Mouse (Mus musculus): ENCODE results near the gene Aff1. TPM values are rescaled to one million over a fixed set of nuclear protein-coding genes. Genes with fewer than 3 reads are reported as not detected.

Aff1 gene
- polyA plus RNA-seq, 1 experiment from 2014 or later = 7.1 TPM

DNA sequence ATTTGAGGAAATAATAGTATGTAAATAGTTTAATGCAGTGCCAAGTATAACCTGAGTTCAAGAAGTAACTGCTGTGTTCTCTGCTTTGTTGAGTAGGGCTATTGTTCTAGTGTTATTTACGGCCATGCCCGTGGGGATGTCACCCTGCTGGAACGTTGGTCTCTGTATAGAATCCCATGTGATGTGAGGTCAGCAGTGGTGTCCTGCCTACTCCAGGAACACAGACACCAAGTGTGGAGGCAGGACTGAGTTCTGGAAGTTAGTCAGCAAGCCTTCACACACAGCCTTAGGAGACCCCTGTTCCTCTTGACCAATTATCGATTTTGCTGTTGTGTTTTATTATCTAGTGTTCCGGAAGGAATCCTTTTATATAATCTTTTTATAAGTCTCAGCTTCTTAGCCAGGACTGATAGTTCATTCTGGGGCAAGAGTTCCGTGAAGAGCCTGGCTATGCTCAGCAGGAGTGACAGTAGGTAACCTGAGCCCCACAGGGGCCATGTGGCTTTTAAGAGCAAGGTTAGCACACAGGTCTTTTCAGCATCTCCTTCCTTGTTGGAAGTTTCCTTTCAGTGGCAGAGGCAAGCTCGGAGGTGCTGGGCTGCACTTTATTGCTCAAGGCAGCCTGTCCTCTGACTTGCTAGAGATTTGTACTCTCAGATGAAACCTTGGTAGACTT, 115.6 kb downstream of the Aff1 start:
- H3K4me2 ChIP-seq (ENCODE audit: low read depth, low read length, severe bottlenecking) = no peak overlapping the region
- DNase-seq (ENCODE audit: low spot score) (no peak), ATAC-seq (replicated peaks; ENCODE audit: low FRiP score) (no peak)
- H3K36me3 ChIP-seq (ENCODE audit: control insufficient read depth, insufficient read depth, low read length) = no peaks in the 10 kb centered on the region
- H3K4me1 ChIP-seq (replicated peaks; ENCODE audit: control insufficient read depth, insufficient read depth, low read length) = 0 out of 2 replicates have a peak, but pooled peaks cover 4% of the 10 kb centered on the region
- no peak overlapping the region for H3K4me3 ChIP-seq (ENCODE audit: low read depth, low read length)
- H3K27ac ChIP-seq (ENCODE audit: low read depth, low read length) = no peak overlapping the region
- H3K27me3 ChIP-seq (ENCODE audit: control insufficient read depth, insufficient read depth, low read length) = no peaks in the 10 kb centered on the region
- WGBS = 62% methylated on average over 7 of the region's 7 CpGs
- H3K9ac ChIP-seq (ENCODE audit: low read length) = no peak overlapping the region
- H3K9me3 ChIP-seq (ENCODE audit: control insufficient read depth, low read length) = no peaks in the 10 kb centered on the region

DNA sequence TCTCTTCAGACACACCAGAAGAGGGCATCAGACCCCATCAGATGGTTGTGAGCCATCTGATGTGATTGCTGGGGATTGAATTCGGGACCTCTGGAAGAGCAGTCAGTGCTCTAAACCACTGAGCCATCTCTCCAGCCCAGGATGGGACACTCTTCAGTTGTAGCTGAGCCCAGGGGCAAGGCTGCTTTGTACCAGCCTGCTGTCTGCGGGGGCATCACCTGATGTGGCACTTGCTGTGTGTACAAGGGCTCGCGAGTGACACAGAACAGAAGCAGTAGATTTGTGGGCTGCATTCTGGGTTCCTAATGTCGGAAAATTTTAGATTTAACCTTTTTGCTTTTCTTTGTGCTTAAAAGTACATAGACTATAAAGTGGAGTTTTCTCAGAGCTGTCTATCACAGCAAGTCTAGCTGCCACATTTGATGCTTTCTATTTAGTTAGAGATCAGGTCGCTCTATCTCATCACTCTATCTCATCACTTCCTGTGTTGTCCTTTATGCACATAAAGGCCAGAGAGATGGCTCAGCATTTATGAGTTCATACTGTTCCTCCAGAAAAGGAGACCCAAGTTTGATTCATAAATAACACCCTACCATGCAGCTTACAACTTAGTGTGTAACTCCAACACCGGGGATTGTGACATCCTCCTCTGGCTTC, 117.6 kb downstream of the Aff1 start:
- H3K4me3 ChIP-seq (ENCODE audit: low read depth, low read length) = no peak overlapping the region
- H3K4me1 ChIP-seq (replicated peaks; ENCODE audit: control insufficient read depth, insufficient read depth, low read length) = 0 out of 2 replicates have a peak, but pooled peaks cover 2% of the 10 kb centered on the region
- DNase-seq (ENCODE audit: low spot score) (no peak), ATAC-seq (replicated peaks; ENCODE audit: low FRiP score) (no peak)
- H3K27me3 ChIP-seq (ENCODE audit: control insufficient read depth, insufficient read depth, low read length) = no peaks in the 10 kb centered on the region
- H3K27ac ChIP-seq (ENCODE audit: low read depth, low read length) = no peak overlapping the region
- no peak overlapping the region for H3K4me2 ChIP-seq (ENCODE audit: low read depth, low read length, severe bottlenecking)
- H3K9ac ChIP-seq (ENCODE audit: low read length) = no peak overlapping the region
- H3K36me3 ChIP-seq (ENCODE audit: control insufficient read depth, insufficient read depth, low read length) = no peaks in the 10 kb centered on the region
- 93% methylated on average over 7 of the region's 7 CpGs for WGBS
- no peaks in the 10 kb centered on the region for H3K9me3 ChIP-seq (ENCODE audit: control insufficient read depth, low read length)

DNA sequence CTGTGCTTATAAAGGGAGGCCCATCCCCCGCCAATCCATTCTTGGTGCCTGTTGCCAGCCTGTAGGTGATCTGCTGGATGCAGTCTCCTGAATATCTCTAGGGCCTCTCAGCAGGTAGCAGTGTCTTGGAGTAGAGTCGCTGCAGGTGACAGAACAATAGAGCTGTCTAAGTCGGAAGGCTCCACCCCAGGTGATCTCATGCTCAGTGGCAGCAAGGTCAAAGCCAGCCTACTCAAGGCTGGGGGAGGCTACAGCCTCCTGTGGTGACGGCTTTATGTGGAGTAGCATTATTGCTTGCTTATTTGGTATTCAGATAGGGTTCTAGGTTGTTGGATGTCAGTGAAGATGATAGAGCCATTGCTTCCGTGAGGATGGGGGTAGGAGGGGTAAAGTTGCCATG, 121.1 kb downstream of the Aff1 start:
- no peak overlapping the region for H3K4me2 ChIP-seq (ENCODE audit: low read depth, low read length, severe bottlenecking)
- no peaks in the 10 kb centered on the region for H3K9me3 ChIP-seq (ENCODE audit: control insufficient read depth, low read length)
- DNase-seq (ENCODE audit: low spot score) (no peak), ATAC-seq (replicated peaks; ENCODE audit: low FRiP score) (no peak)
- H3K4me1 ChIP-seq (replicated peaks; ENCODE audit: control insufficient read depth, insufficient read depth, low read length) = 0 out of 2 replicates have a peak, but pooled peaks cover 2% of the 10 kb centered on the region
- H3K27me3 ChIP-seq (ENCODE audit: control insufficient read depth, insufficient read depth, low read length) = no peaks in the 10 kb centered on the region
- H3K4me3 ChIP-seq (ENCODE audit: low read depth, low read length) = no peak overlapping the region
- no peaks in the 10 kb centered on the region for H3K36me3 ChIP-seq (ENCODE audit: control insufficient read depth, insufficient read depth, low read length)
- 66% methylated on average over 5 of the region's 5 CpGs for WGBS
- no peak overlapping the region for H3K9ac ChIP-seq (ENCODE audit: low read length)
- H3K27ac ChIP-seq (ENCODE audit: low read depth, low read length) = no peak overlapping the region

DNA sequence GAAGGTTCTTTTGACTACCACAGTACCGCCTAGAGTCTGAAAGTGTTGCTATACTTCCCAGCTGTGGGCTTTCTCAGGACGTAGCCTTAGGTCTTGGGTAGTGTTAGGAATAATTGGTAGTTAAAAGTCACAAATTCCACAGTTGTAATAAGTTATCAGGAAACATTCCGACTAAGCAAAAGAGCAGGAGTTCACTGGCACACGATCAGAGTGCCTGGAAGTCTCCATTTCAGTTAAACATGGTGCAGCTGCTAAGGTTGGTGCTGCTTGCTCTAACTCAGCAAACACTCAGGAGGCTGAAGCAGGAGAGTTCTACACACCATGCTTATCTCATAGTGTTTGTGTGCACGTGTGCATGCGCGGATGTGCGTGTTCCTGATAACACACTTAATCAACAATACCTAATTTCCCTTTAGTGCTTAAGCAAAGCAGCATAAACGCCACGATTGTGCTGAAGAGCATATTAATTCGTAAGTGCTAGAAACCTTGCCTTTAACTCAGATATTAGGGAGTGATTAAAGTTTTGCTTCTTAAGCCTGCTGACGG, 121.9 kb downstream of the Aff1 start:
- no peaks in the 10 kb centered on the region for H3K9me3 ChIP-seq (ENCODE audit: control insufficient read depth, low read length)
- H3K27ac ChIP-seq (ENCODE audit: low read depth, low read length) = no peak overlapping the region
- no peaks in the 10 kb centered on the region for H3K27me3 ChIP-seq (ENCODE audit: control insufficient read depth, insufficient read depth, low read length)
- 0 out of 2 replicates have a peak, but pooled peaks cover 2% of the 10 kb centered on the region for H3K4me1 ChIP-seq (replicated peaks; ENCODE audit: control insufficient read depth, insufficient read depth, low read length)
- H3K36me3 ChIP-seq (ENCODE audit: control insufficient read depth, insufficient read depth, low read length) = no peaks in the 10 kb centered on the region
- no peak overlapping the region for H3K9ac ChIP-seq (ENCODE audit: low read length)
- no peak overlapping the region for H3K4me3 ChIP-seq (ENCODE audit: low read depth, low read length)
- 92% methylated on average over 12 of the region's 12 CpGs for WGBS
- DNase-seq (ENCODE audit: low spot score) (no peak), ATAC-seq (replicated peaks; ENCODE audit: low FRiP score) (no peak)
- H3K4me2 ChIP-seq (ENCODE audit: low read depth, low read length, severe bottlenecking) = no peak overlapping the region

DNA sequence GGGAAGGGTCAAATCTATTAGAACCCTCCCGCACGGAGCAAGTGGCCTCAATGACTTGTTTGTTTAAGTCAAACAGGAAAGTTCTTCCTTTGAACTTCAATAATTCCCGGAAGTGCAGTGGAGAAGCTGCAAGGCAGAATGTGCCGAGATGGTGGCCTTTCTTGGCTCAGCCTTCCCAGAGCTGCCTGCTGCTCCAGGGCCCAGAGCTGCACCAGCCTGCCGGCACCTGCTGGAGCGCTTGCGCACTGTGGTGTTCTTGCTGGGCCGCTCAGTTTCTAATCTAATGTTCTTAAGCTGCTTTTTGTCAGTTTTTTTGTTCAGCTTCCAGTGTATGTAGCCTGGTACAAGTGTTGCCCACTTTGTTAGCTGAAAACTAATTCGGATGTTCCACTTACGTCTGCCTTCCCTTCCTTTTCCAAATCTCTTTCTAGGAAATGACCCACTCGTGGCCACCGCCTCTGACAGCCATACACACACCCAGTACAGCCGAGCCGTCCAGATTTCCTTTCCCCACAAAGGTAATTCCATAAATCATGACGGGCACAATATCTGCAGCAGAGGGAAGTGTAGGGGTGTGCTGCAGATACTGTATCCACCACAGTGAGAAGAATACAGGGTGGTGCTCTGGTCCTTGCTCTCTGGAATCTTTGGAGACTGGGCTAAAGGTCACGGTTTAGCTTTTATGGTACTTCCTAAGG, 122.5 kb downstream of the Aff1 start:
- H3K9me3 ChIP-seq (ENCODE audit: control insufficient read depth, low read length) = no peaks in the 10 kb centered on the region
- H3K4me2 ChIP-seq (ENCODE audit: low read depth, low read length, severe bottlenecking) = no peak overlapping the region
- H3K4me1 ChIP-seq (replicated peaks; ENCODE audit: control insufficient read depth, insufficient read depth, low read length) = 0 out of 2 replicates have a peak, but pooled peaks cover 2% of the 10 kb centered on the region
- H3K9ac ChIP-seq (ENCODE audit: low read length) = no peak overlapping the region
- ATAC-seq (replicated peaks; ENCODE audit: low FRiP score) (no peak), DNase-seq (ENCODE audit: low spot score) (no peak)
- no peak overlapping the region for H3K4me3 ChIP-seq (ENCODE audit: low read depth, low read length)
- H3K27ac ChIP-seq (ENCODE audit: low read depth, low read length) = no peak overlapping the region
- no peaks in the 10 kb centered on the region for H3K27me3 ChIP-seq (ENCODE audit: control insufficient read depth, insufficient read depth, low read length)
- no peaks in the 10 kb centered on the region for H3K36me3 ChIP-seq (ENCODE audit: control insufficient read depth, insufficient read depth, low read length)
- WGBS = 72% methylated on average over 16 of the region's 16 CpGs

DNA sequence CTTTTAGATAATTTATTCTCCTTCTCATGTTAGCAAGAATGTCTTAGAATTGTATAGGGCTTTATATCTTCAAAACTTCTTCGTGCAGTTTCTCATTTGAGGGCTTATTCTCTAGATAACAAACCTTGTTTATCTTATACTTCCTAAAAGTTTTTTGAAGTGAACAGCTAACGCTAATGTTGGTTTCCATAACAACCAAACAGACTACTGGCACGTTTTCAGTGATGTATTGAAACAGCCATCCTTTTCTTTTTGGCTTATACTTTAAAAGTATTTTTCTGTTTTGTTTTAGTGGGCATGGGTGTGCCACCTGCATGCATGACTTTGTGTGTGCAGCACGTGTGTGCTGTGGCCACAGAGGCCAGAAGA, 123.1 kb downstream of the Aff1 start:
- H3K4me2 ChIP-seq (ENCODE audit: low read depth, low read length, severe bottlenecking) = no peak overlapping the region
- no peak overlapping the region for H3K27ac ChIP-seq (ENCODE audit: low read depth, low read length)
- WGBS = 71% methylated on average over 4 of the region's 4 CpGs
- H3K9ac ChIP-seq (ENCODE audit: low read length) = no peak overlapping the region
- DNase-seq (ENCODE audit: low spot score) (no peak), ATAC-seq (replicated peaks; ENCODE audit: low FRiP score) (no peak)
- no peak overlapping the region for H3K4me3 ChIP-seq (ENCODE audit: low read depth, low read length)
- H3K36me3 ChIP-seq (ENCODE audit: control insufficient read depth, insufficient read depth, low read length) = no peaks in the 10 kb centered on the region
- 0 out of 2 replicates have a peak, but pooled peaks cover 2% of the 10 kb centered on the region for H3K4me1 ChIP-seq (replicated peaks; ENCODE audit: control insufficient read depth, insufficient read depth, low read length)
- no peaks in the 10 kb centered on the region for H3K27me3 ChIP-seq (ENCODE audit: control insufficient read depth, insufficient read depth, low read length)
- H3K9me3 ChIP-seq (ENCODE audit: control insufficient read depth, low read length) = no peaks in the 10 kb centered on the region

DNA sequence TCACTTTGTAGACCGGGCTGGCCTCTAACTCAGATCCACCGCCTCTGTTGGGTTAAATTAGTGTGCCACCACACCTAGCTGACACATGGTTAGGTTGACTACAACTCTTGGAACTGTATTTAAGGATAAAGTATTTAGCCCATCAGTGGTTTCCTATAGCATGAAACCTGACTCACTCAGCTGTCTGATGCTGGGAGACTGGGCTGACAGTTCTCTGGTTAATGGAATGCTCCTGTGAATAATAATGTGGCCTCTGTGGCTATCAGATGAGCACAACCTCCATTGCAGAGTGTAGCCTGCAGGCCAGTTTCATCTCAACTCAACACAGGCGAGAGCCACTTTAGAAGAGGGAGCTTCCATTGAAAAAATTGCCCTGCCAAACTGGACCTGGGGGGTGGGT, 124.5 kb downstream of the Aff1 start:
- no peak overlapping the region for H3K9ac ChIP-seq (ENCODE audit: low read length)

DNA sequence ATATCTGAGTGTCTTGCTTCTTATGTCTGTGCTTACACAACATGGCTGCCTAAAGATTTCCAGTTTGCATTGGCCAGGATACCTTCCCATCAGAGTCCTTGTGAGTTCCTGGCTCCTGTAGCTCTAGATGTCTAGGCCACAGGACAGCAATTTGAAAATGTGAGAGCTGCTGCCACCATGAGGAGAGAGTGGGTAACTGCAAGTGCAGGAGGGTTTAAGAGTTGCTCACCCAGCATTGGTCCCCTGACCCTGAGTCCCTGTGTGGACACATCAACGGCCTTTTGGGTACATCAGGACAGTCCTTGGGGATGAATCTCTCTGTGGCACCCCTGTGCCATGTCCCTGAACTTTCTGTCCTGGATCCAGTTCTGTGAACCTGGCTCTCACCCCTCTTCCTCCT, 125.6 kb downstream of the Aff1 start:
- no peaks in the 10 kb centered on the region for H3K27me3 ChIP-seq (ENCODE audit: control insufficient read depth, insufficient read depth, low read length)
- H3K9ac ChIP-seq (ENCODE audit: low read length) = no peak overlapping the region
- H3K4me3 ChIP-seq (ENCODE audit: low read depth, low read length) = no peak overlapping the region
- ATAC-seq (replicated peaks; ENCODE audit: low FRiP score) (peak; percentile 51), DNase-seq (ENCODE audit: low spot score) (peak; percentile 84)
- no peaks in the 10 kb centered on the region for H3K9me3 ChIP-seq (ENCODE audit: control insufficient read depth, low read length)
- 29% methylated on average over 1 of the region's 1 CpGs for WGBS
- H3K4me1 ChIP-seq (replicated peaks; ENCODE audit: control insufficient read depth, insufficient read depth, low read length) = 0 out of 2 replicates have a peak, but pooled peaks cover 2% of the 10 kb centered on the region
- no peaks in the 10 kb centered on the region for H3K36me3 ChIP-seq (ENCODE audit: control insufficient read depth, insufficient read depth, low read length)
- no peak overlapping the region for H3K27ac ChIP-seq (ENCODE audit: low read depth, low read length)
- H3K4me2 ChIP-seq (ENCODE audit: low read depth, low read length, severe bottlenecking) = no peak overlapping the region

More for the DNA sequence above, 124.5 kb downstream of the Aff1 start:
- DNase-seq (ENCODE audit: low spot score) = no peak
- H3K4me1 ChIP-seq (replicated peaks; ENCODE audit: control insufficient read depth, insufficient read depth, low read length) = 0 out of 2 replicates have a peak, but pooled peaks cover 2% of the 10 kb centered on the region
- no peak for ATAC-seq (replicated peaks; ENCODE audit: low FRiP score)
- no peak overlapping the region for H3K4me3 ChIP-seq (ENCODE audit: low read depth, low read length)
- no peak overlapping the region for H3K27ac ChIP-seq (ENCODE audit: low read depth, low read length)
- no peaks in the 10 kb centered on the region for H3K9me3 ChIP-seq (ENCODE audit: control insufficient read depth, low read length)
- no peak overlapping the region for H3K4me2 ChIP-seq (ENCODE audit: low read depth, low read length, severe bottlenecking)
- WGBS = 89% methylated on average over 3 of the region's 3 CpGs
- no peaks in the 10 kb centered on the region for H3K27me3 ChIP-seq (ENCODE audit: control insufficient read depth, insufficient read depth, low read length)
- H3K36me3 ChIP-seq (ENCODE audit: control insufficient read depth, insufficient read depth, low read length) = no peaks in the 10 kb centered on the region
